Mouse (Mus musculus) left cerebral cortex, adult 2 months (tissue): ENCODE results near the gene Ppfia2. TPM values are rescaled to one million over a fixed set of nuclear protein-coding genes. Genes with fewer than 3 reads are reported as not detected.
A peak's percentile ranks its signal among the peaks of the same experiment; 100 is the strongest.

Experiments used
- DNase-seq, 2 experiments: peaks; one replicate each; pipeline ENCODE4 v3.0.0; 2021 to 2022; ENCODE audit warnings: low spot score in 2 of 2, mixed read lengths in 1 of 2; ENCODE audit errors: extremely low spot score in 1 of 2
- H3K27ac ChIP-seq: fragments of 200-600 bp; 2 replicates; pipeline ENCODE4 v1.8.1; 2022
- H3K4me3 ChIP-seq: fragments of 200-600 bp; 2 replicates; pipeline ENCODE4 v1.8.1; 2022
- CTCF ChIP-seq: fragments of 200-600 bp; IDR thresholded peaks from 2 replicates; pipeline ENCODE4 v1.8.1; 2022; ENCODE audit warnings: antibody characterized with exemption, mild to moderate bottlenecking, moderate library complexity
- intact Hi-C: fragments of 180-260 bp; cut with DNase I; formaldehyde crosslinking; loops from one replicate; pipeline ENCODE4 v1.15.1; 2025
- total RNA-seq, 2 experiments: library from RNA; stranded (reverse); gene quantifications; 2 replicates each; pipeline ENCODE4 v1.2.3; 2021

Ppfia2 gene
- total RNA-seq, 2 experiments from 2014 or later: 80.7 to 86.8 TPM

DNA sequence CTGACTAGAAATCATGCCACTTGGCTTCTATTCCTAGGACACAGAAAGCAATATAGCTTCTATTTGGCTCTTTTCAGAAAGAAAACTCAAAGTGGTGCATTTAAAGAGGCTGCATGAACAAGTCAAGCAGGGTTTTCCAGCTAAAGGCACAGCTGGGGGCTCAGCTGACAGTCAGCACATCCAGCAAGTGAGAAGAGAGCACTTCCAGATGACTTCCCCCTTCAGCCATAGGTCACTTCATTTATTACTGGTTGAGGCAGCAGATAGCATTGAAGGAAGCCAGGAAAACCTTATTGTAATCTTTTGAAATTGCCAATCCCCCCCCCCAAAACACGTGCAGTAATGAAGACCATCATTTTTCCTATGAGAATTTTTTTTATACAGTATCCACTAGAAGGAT lies 126.8 kb downstream of the Ppfia2 start:
- intact Hi-C loops: no loop called here
- no peak for TF ChIP-seq CTCF
- DNase-seq: no peak
- Histone ChIP-seq H3K27ac (no peak overlapping the region), H3K4me3 (no peak overlapping the region)

DNA sequence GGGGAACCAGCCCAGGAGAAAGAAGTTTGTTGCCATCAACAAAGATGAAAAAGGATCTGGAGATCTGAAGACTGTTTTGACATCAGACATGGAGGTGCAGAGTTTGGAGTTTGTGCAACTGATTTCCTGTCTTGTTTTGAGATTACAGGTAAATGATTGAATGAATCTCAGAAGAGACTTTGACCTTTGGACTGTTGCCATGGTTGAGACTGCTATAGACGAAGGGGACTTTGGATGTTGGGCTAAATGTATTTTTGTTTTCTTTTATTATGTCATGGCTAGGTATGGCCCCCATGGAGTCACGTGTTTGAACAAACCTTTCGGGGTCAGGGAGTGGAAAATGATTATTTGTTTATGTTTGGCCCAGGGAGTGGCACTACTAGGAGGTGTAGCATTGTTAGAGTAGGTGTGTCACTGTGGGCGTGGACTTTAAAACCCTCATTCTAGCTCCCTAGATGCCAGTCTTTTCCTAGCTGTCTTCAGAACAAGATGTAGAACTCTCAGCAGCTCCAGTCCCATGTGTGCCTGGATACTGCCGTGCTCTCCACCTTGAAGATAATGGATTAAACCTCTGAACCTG lies 133.3 kb downstream of the Ppfia2 start:
- no peak for TF ChIP-seq CTCF
- no peak for DNase-seq
- intact Hi-C loops: no loop called here

DNA sequence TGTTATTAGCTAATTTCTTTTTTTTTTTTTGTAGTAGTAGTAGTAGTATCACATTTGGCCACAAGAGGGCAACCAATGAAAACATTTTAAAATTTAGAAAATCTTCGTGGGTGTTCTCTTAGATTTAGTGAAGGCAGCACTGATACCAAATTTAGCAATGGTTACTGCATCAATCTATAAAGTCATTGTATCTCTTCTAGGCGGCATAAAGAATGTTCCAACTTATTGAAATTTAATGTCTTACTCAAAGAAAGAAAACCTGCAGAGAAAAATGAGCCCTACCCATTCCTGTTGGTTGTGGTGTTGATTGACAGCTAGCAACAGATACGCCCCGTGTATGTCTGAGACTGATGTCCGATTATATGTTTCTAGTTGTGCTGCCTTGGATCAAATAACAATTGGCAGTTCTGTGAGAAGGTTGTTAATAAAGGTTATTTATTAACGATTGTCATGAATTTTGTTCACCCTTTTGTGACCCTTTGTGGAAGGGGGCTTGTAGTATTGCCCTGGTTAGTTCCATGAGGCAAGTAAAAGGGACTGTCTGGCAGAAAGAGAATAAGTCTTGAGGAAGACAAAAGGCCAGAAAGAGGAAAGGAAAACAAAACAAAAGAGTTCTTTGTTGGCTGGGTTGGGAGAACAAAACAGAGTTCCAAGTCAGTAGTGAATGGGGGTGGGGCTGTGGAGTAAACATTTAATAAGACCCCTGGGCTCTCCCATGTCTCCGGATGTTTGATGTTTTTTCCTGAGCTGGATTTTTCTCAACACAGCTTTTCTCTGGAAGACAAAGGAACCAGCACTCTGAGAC lies 139.2 kb downstream of the Ppfia2 start:
- peak; percentile 68 for TF ChIP-seq CTCF
- Histone ChIP-seq H3K4me3 (peak overlapping the region; percentile 42), H3K27ac (peak overlapping the region; percentile 29; the same call in 1 of the 2 replicates)
- no peak for DNase-seq
- intact Hi-C loops: loop anchor here (5.0 kb wide), 2 partner anchors 303 to 323 kb away; no protein-coding TSS in a partner anchor

More for the DNA sequence above, 133.3 kb downstream of the Ppfia2 start:
- Histone ChIP-seq H3K27ac (no peak overlapping the region), H3K4me3 (no peak overlapping the region)

DNA sequence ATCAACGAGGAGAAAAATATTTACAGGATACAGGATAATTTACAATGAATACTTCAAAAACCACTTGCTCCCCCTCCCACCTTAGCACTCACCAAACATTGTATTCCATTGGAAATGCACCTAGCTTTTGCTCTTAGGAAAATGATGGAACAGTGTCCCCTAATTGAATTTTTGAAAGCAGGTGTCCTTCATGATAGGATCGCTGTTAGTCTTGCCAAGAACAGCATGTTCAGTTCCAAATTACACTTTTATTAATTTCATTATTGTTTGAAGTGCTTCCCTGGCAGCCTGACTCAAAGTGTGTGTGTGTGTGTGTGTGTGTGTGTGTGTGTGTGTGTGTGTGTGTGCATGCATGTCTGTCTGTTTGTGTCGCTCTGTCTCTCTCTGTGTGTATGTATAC lies 140.1 kb downstream of the Ppfia2 start:
- no peak for DNase-seq
- intact Hi-C loops: loop anchor here (10.0 kb wide), 2 partner anchors 665 to 775 kb away; partner anchors contain the start of gene Lin7a
- Histone ChIP-seq H3K27ac (no peak overlapping the region), H3K4me3 (no peak overlapping the region)
- TF ChIP-seq CTCF: no peak

DNA sequence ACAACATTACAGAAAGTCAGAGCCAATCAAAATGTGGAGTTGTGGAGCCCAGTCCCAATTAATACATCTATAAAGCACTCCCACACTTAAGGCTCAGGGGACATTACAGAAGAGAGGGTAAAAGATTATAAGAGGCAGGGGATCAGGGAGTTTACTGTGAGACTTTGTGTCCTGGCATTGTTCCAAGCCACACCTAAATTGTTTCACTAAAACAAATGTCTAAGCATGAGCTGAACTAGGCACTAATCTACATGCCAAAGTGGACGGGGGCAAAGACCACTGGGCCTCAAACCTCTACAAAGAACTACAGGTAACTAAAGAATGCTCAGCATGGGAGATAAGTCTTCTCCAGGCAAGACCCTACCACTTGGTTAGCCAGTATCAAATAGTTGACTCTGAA lies 148.1 kb downstream of the Ppfia2 start:
- no peak for TF ChIP-seq CTCF
- Histone ChIP-seq H3K4me3 (no peak overlapping the region), H3K27ac (no peak overlapping the region)
- intact Hi-C loops: loop anchor here (10.0 kb wide), 2 partner anchors 657 to 767 kb away; partner anchors contain the start of gene Lin7a
- DNase-seq: no peak

DNA sequence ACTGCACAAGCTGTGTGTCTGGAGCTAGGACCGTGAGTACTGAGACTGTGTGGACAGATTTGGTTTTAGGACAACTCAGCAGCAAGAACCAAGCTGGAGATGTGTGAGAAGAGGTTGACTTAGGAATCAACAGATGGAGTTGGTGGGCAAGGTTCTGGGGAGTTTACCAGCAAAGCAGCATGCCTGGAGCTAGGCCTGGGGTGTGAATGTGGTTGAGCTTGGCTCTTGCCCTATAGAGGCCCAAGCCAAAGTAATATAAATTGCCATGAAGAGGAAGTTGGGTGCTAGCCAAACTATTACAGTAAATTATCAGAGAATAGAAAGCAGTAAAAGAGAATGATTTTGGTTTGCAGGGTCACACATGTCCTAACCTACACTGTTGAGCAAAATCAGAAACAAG lies 150.8 kb downstream of the Ppfia2 start:
- Histone ChIP-seq H3K4me3 (no peak overlapping the region), H3K27ac (no peak overlapping the region)
- no peak for DNase-seq
- no peak for TF ChIP-seq CTCF
- intact Hi-C loops: no loop called here

DNA sequence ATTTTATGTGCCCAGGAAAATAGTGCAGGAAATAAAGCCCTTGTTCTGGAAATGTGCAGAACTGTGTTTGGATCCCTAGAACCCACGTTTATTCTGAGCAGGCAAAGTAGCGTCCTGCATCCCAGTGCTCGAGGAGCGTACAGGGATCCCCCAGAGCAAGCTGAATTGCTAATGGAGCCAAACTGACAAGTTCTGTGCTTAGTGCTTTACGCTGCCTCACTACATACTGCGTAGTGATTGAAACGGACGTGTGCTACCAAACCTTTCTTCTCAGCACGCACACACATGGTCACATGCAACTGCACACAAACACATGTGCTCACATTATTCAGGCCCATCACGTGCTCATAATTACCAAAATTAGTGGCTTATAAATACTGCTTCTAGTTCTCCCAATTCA lies 153.2 kb downstream of the Ppfia2 start:
- Histone ChIP-seq H3K27ac (peak overlapping the region; percentile 6; the same call in 1 of the 2 replicates), H3K4me3 (peak overlapping the region; percentile 18; the same call in 1 of the 2 replicates)
- intact Hi-C loops: no loop called here
- no peak for DNase-seq
- TF ChIP-seq CTCF: no peak

DNA sequence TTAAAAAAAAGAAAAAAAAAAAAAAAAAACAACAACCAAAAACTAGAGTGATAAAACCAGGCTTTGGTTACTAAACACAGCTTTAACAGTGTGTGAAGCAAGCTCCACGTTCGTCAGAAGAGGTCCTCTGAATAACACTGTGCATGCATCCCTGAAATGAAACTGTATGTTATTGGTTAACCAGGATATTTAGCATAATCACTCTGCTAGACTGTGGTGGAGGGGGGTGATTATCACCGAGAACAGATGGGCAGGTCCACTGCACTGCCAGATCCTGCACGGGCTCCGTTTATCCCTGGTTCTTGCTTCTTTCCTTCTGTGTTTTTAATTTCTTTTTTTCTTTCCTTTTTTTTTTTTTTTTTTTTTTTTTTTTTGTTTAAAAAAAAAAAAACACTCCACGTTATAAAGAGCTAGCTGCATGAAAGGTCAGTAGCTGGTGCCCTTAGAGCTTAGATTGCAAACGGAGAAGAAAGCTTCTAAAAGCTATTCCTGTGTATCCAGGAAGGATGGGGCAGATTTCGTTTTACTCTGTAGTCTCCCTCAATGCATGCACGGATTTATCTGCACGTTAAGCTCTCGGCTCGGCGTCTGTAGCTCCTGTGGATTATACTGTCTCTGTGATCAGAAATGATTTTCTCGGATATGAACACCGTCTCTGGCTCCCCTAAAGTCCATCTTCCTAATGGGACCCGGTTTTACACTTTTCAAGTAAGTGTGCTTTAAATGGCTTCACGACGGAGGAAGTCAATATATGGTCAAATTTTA lies 162.2 kb downstream of the Ppfia2 start:
- H3K27ac ChIP-seq: peak overlapping the region; percentile 80

DNA sequence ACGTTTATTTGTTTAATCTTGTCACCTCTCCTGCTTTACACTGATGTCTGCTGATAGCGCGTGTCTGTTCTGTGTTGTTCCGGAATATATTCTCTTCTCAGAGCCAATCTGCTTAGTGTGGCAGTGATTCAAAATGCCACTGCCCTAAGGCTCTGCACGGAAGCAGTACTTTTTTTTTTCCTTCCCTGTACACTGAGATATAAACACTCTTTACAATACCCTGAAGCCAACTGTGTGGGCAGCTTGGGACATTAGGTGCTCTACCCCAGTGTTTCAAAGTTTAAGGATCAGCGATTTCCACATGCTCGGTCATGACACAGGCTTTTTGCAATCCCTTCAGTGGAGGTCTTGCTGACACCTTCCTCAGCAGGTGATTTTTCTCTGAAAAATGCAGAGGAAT lies 163.8 kb downstream of the Ppfia2 start:
- intact Hi-C loops: loop anchor here (2.0 to 5.0 kb wide), 2 partner anchors 127 to 183 kb away; no protein-coding TSS in a partner anchor
- no peak for DNase-seq
- no peak for TF ChIP-seq CTCF
- peak overlapping the region; percentile 80 for H3K27ac ChIP-seq
- peak overlapping the region; percentile 68 for H3K4me3 ChIP-seq

More for the DNA sequence above, 162.2 kb downstream of the Ppfia2 start:
- peak in 1 of 2 experiments; percentile 43 for DNase-seq
- peak overlapping the region; percentile 68 for H3K4me3 ChIP-seq
- intact Hi-C loops: loop anchor here (2.0 to 5.0 kb wide), 2 partner anchors 128 to 185 kb away; no protein-coding TSS in a partner anchor
- TF ChIP-seq CTCF: no peak

DNA sequence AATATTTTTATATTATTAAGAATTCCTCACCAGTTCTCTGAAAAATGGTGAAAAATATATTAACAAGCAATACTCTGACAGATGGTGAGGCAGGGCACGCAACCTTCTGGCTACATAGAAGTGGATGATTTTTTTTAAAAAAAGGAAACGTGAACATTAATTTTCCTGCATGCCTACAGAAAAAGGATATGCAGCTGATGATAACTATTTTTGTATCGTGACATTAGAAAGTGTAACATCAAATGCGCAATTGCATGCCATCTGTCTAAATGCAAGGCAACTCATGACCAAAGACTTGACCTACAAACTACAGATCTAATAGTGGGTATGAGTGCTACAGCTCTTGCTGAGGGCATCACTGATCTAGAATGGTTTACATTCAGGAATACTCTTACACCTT lies 182.1 kb downstream of the Ppfia2 start:
- Histone ChIP-seq H3K4me3 (no peak overlapping the region), H3K27ac (no peak overlapping the region)
- intact Hi-C loops: no loop called here
- no peak for DNase-seq
- TF ChIP-seq CTCF: no peak

DNA sequence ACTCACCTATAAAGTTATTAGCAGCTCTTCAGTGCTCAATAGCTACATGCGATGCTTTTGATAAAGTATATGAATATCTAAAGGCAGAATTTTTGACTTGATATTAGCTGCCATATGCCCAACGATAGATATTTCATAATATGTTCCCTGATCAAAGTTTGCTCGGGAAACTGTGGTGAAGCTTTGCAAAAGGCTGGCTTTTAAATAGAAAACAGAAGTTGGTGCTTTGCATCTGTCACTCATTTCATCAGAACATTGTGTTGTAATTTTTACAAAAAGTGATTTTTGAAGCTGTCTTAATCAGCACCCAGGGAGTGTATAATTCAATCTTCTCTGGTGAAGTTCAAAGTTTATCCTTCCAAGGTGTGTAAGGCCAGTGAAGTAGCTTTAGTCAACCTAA lies 195.1 kb downstream of the Ppfia2 start:
- Histone ChIP-seq H3K4me3 (no peak overlapping the region), H3K27ac (no peak overlapping the region)
- no peak for DNase-seq
- TF ChIP-seq CTCF: no peak
- intact Hi-C loops: no loop called here

DNA sequence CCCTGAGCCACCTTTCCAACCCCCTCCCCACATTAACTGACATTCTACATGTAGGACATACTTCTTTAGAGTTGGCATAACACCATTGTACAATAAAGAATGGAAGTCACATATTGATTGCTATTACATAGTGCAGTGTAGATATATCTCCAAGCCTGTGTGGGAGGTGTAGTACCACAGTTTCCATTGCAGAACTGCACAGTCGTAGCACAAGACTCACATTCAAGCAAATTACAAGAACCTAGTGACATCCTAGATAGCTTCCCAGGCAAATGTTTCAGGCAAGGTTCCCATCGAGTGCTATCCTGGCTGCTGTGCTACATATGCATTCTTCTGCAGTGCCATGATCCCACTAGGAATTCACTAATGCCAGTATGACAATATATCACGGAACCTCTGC lies 200.0 kb downstream of the Ppfia2 start:
- Histone ChIP-seq H3K4me3 (no peak overlapping the region), H3K27ac (no peak overlapping the region)
- no peak for TF ChIP-seq CTCF
- intact Hi-C loops: no loop called here
- no peak for DNase-seq
